Mouse (Mus musculus) midbrain, embryonic 16.5 days (tissue): ENCODE results near the gene Flii. TPM values are rescaled to one million over a fixed set of nuclear protein-coding genes. Genes with fewer than 3 reads are reported as not detected.

Experiments used
- ATAC-seq: fragments of 200-750 bp; cut with Nextera tagmentation; 2 replicates; pipeline ENCODE4 v1.8.0; 2017; ENCODE audit warnings: moderate TSS enrichment
- H3K27ac ChIP-seq: fragments of 300-500 bp; sonication (generic); 2 replicates; pipeline ENCODE4 v1.5.1; 2014; ENCODE audit warnings: mild to moderate bottlenecking, low read length, mixed read lengths
- H3K27me3 ChIP-seq: fragments of 300-500 bp; sonication (generic); 2 replicates; pipeline ENCODE4 v1.6.1; 2014; ENCODE audit warnings: low read depth, low read length, mixed read lengths; ENCODE audit not compliant: control insufficient read depth, insufficient read depth
- H3K36me3 ChIP-seq: fragments of 300-500 bp; sonication (generic); 2 replicates; pipeline ENCODE4 v1.6.1; 2014; ENCODE audit warnings: mild to moderate bottlenecking, low read length, moderate library complexity, mixed read lengths; ENCODE audit not compliant: control insufficient read depth, insufficient read depth
- H3K4me1 ChIP-seq: fragments of 300-500 bp; sonication (generic); 2 replicates; pipeline ENCODE4 v1.6.1; 2014; ENCODE audit warnings: mild to moderate bottlenecking, low read length, mixed read lengths; ENCODE audit not compliant: control insufficient read depth, insufficient read depth
- H3K4me2 ChIP-seq: fragments of 300-500 bp; sonication (generic); 2 replicates; pipeline ENCODE4 v1.6.1; 2014; ENCODE audit warnings: mild to moderate bottlenecking, low read length, mixed read lengths
- H3K4me3 ChIP-seq: fragments of 300-500 bp; sonication (generic); 2 replicates; pipeline ENCODE4 v1.5.1; 2014; ENCODE audit warnings: low read depth, mild to moderate bottlenecking, low read length, moderate library complexity, mixed read lengths
- H3K9ac ChIP-seq: fragments of 300-500 bp; sonication (generic); 2 replicates; pipeline ENCODE4 v1.6.1; 2014; ENCODE audit warnings: low read depth, low read length, mixed read lengths
- H3K9me3 ChIP-seq: fragments of 300-500 bp; sonication (generic); replicated peaks from 2 replicates; pipeline ENCODE4 v1.6.1; 2014; ENCODE audit warnings: mild to moderate bottlenecking, low read length, mixed read lengths; ENCODE audit not compliant: control insufficient read depth, poor library complexity, severe bottlenecking
- WGBS: fragments of 180-500 bp; shearing (Covaris S2); extraction: QIAGEN DNeasy Blood & Tissue Kit; methylation state at CpG from one replicate; pipeline ENCODE4 v1.1.7; 2014; 5-methylcytosine and 5-hydroxymethylcytosine counted together
- polyA plus RNA-seq: library from polyadenylated mRNA; unstranded; fragments of >200 nt; fragmentation: Nextera tagmentation; extraction: Ambion mirVana; gene quantifications from 2 replicates; pipeline ENCODE4 v1.2.1, GENCODE M21; 2015

Flii gene
- 78.5 and 79.2 TPM in 2 replicates for polyA plus RNA-seq

DNA sequence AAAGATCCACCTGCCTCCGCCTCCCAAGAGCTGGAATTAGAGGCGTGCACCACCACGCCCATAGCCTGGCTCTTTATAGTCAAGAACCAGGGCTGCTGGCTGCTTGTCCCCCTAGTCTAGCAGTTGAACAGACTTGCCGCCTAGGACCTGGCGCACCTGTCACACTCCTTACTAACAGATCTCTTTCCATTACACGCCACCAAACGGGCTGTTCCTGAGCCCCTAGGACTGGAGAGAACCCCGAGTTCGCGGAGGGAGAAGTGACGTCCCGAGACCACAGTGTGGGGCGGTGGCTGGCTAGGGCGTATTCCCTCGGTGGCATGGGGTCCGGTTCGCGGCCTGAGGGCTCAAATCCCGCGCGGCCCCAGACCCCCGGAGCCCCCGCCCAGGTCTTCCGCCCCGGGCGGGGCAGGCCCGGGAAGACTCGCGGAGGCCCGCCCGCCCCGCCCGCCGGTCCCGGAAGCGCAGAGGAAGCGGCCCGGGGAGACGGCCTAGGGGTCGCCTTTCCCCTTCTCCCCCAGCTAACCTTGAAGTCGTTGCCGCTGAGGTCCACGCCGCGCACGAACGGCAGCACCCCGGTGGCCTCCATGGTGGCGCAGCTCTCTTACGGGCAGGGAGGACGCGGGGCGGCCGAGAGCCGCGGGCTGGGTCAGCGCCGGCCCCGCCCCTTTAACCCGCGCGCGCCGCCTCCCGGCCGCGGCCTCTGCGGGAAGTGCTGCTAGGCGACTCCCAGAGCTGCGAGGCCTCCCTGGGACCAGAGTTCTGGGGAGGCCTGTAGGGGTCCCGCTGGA lies at the start of gene Flii:
Flii (minus strand) TSS at position 663 of the 791 bp plus-strand sequence.
- peak; percentile 66 for ATAC-seq
- H3K4me2 ChIP-seq = peak within 1 kb of the TSS; percentile 84
- WGBS = under 1% methylated on average over 51 of the region's 71 CpGs

DNA sequence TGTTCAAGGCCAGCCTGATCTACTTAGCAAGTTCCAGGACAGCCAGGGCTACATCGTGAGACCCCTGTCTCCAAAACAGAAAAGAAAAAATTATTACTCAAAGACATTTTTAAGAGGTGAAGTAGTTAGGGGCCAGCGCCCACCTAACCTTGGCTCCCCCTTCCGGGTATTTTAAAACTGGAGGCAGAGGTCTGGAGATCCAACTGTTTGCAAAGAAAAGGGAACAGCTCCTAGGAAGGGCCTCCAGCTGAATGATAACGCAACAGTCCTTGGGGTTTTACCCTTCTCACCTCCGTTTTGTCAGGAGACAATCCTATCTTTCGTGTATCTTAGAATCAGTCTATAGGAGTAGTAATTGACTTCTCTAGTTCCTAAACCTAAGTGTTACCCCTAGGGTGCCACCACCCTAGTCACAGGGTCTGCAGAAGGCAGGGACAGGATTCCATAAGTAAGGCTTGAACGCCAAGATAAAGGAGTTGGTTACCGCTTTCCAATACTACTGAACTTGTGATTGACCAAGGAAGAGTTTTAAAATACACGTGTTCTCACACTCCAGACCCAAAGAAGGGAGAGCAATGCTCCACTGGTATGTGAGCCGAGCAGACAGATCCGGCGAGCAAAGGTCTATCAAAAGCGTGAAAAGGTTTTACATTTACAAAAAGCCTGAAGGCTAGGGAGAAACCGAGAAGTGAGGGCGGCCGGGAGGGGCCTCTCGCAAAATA lies 49.2 kb upstream of the Flii start:
- Histone ChIP-seq H3K27me3 (no peaks in the 10 kb centered on the region), H3K36me3 (no peaks in the 10 kb centered on the region), H3K9me3 (no peaks in the 10 kb centered on the region), H3K9ac (peak overlapping the region; percentile 69), H3K4me3 (peak overlapping the region; percentile 70), H3K4me1 (peaks cover 56% of the 10 kb centered on the region), H3K27ac (peak overlapping the region; percentile 60; the same call in 1 of the 2 replicates), H3K4me2 (peak overlapping the region; percentile 90)
- ATAC-seq = peak; percentile 3; the same call in 1 of the 2 replicates
- 5% methylated on average over 17 of the region's 17 CpGs for WGBS

More for the DNA sequence above, at the start of gene Flii:
- Histone ChIP-seq H3K27me3 (no peaks in the 10 kb centered on the region), H3K36me3 (peaks cover 23% of the 10 kb centered on the region), H3K9me3 (no peaks in the 10 kb centered on the region), H3K4me3 (peak within 1 kb of the TSS; percentile 87), H3K27ac (peak within 1 kb of the TSS; percentile 91), H3K4me1 (peaks cover 20% of the 10 kb centered on the region), H3K9ac (peak within 1 kb of the TSS; percentile 95)

DNA sequence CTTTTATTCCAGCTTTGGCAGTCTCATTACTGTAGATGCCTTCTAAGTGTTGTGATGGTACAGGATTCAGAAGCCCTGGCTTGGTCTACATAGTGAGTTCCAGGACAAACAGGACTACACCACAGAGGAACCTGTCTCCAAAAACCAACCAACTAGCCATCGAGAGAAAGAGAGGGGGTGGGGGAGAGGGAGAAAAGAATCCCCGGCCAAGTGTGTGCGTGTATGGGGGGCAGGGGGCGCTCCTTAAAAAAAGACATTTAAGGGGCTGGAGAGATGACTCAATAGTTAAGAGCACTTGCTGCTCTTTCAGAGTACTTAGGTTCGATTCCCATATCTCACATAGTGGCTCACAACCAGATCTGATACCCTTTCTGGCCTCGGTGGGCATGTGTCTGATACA lies 48.5 kb upstream of the Flii start:
- H3K9me3 ChIP-seq = no peaks in the 10 kb centered on the region
- H3K36me3 ChIP-seq = no peaks in the 10 kb centered on the region
- H3K4me3 ChIP-seq = peak overlapping the region; percentile 70; the same call in 1 of the 2 replicates
- H3K27ac ChIP-seq = no peak overlapping the region
- H3K9ac ChIP-seq = no peak overlapping the region
- peak overlapping the region; percentile 90; the same call in 1 of the 2 replicates for H3K4me2 ChIP-seq
- H3K4me1 ChIP-seq = peaks cover 49% of the 10 kb centered on the region
- H3K27me3 ChIP-seq = no peaks in the 10 kb centered on the region
- ATAC-seq = no peak
- WGBS = 56% methylated on average over 6 of the region's 6 CpGs

DNA sequence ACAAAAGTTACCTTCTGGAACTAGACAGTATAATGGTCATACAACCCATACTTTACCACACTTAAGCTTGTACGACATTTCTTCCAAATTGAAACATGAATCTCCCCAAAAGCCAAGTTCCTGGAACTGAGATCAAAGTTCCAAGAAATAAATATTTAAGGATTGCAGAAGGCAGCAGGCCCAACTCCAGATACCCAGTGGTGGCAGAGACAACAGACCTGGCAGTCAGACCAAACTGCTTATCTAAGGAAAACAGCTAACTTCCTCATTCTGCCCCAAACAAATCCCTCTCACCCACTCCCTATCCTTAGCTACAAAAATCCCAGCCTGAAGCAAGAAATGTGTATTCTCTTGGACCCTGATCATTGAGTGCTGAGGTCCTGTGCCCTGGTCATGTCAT lies 47.8 kb upstream of the Flii start:
- Histone ChIP-seq H3K36me3 (no peaks in the 10 kb centered on the region), H3K4me3 (no peak overlapping the region), H3K4me1 (peaks cover 42% of the 10 kb centered on the region), H3K27me3 (no peaks in the 10 kb centered on the region), H3K27ac (no peak overlapping the region), H3K9me3 (no peaks in the 10 kb centered on the region), H3K9ac (no peak overlapping the region), H3K4me2 (no peak overlapping the region)
- 79% methylated on average over 1 of the region's 1 CpGs for WGBS
- no peak for ATAC-seq

DNA sequence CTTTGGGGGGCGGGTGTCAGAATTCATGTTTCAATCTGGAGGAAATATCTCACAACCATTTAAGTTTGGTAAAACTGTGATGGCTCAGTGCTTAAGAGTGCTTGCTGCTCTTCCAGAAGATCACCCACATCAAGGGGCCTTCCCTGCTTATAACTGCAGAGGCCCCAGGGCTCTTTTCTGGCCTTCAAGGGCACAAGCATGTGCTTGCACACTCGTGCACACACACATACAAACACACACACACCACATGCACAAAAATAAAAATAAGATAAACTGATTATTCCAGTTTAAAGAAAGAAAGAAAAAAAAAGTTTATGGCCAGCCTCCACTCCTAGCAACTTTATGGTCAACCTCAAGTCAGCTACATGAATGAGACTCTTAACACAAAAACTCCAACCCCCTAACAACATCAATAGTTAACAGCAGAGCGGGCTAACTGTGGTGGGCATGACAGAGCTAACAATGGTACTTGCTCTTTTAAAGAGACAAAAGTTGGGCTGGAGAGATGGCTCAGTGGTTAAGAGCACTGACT lies 47.2 kb upstream of the Flii start:
- ATAC-seq = no peak
- Histone ChIP-seq H3K9ac (no peak overlapping the region), H3K4me3 (no peak overlapping the region), H3K36me3 (no peaks in the 10 kb centered on the region), H3K4me1 (peaks cover 36% of the 10 kb centered on the region), H3K27me3 (no peaks in the 10 kb centered on the region), H3K9me3 (no peaks in the 10 kb centered on the region), H3K27ac (no peak overlapping the region), H3K4me2 (no peak overlapping the region)
- WGBS = 86% methylated on average over 3 of the region's 3 CpGs

- no peaks in the 10 kb centered on the region for H3K36me3 ChIP-seq
- H3K4me1 ChIP-seq = peaks cover 21% of the 10 kb centered on the region
- no peaks in the 10 kb centered on the region for H3K27me3 ChIP-seq
- no peak for ATAC-seq
- no peak overlapping the region for H3K9ac ChIP-seq
- no peak overlapping the region for H3K4me3 ChIP-seq
- H3K4me2 ChIP-seq = no peak overlapping the region
- H3K27ac ChIP-seq = no peak overlapping the region
- H3K9me3 ChIP-seq = no peaks in the 10 kb centered on the region
- 85% methylated on average over 4 of the region's 4 CpGs for WGBS
Observed at GRCm38 (mm10) chr11:60772161-60772560, 45.1 kb upstream of the Flii start.

- no peak overlapping the region for H3K4me2 ChIP-seq
- ATAC-seq = no peak
- H3K27ac ChIP-seq = no peak overlapping the region
- no peak overlapping the region for H3K4me3 ChIP-seq
- H3K9me3 ChIP-seq = no peaks in the 10 kb centered on the region
- 83% methylated on average over 3 of the region's 3 CpGs for WGBS
- H3K27me3 ChIP-seq = no peaks in the 10 kb centered on the region
- H3K4me1 ChIP-seq = peaks cover 13% of the 10 kb centered on the region
- H3K36me3 ChIP-seq = no peaks in the 10 kb centered on the region
- no peak overlapping the region for H3K9ac ChIP-seq
Observed at GRCm38 (mm10) chr11:60770776-60771175, 43.7 kb upstream of the Flii start.

- WGBS = 91% methylated on average over 2 of the region's 2 CpGs
- Histone ChIP-seq H3K27ac (no peak overlapping the region), H3K27me3 (no peaks in the 10 kb centered on the region), H3K4me3 (no peak overlapping the region), H3K9me3 (no peaks in the 10 kb centered on the region), H3K36me3 (no peaks in the 10 kb centered on the region), H3K4me2 (no peak overlapping the region), H3K9ac (no peak overlapping the region), H3K4me1 (0 out of 2 replicates have a peak, but pooled peaks cover 1% of the 10 kb centered on the region)
- ATAC-seq = no peak
Observed at GRCm38 (mm10) chr11:60769322-60769721, 42.3 kb upstream of the Flii start.
